ENCODE assay signal across 8 mouse cellular contexts in the genomic region with DNA sequence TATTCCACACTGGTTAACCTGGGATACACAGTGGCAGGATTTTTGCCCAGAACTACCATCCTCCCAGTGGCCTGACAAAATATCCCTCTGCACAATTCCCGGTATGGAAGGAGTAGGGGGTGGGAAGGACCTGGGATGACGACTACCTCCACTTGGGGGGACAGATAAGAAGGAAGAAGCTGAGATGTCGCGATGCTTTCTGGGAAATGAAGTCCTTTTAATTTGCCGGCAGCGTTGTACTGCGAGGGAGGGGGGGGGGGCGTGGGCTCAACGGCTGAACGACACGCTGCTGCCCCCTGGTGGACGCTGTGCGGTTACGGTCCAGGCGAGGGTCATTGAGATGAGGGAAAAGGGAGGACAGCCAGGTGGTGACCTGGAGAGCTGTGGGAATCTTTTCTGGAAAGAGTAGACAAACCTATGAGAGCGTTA. TPM values are rescaled to one million over a fixed set of nuclear protein-coding genes. Genes with fewer than 3 reads are reported as not detected.
DNase-seq lines count a peak whose midpoint lies in the region; ATAC-seq and TF ChIP-seq lines count a peak whose summit lies in the region.

No protein-coding gene starts in this region.

- peak; percentile 92 for DNase-seq in ES-CJ7 (ENCODE audit: low read depth, low spot score)
- DNase-seq in kidney, postnatal 10 days, result peak; percentile 89
- peak; percentile 65 to 81 for DNase-seq in lung, adult 18-20 months
- peak; percentile 61 for DNase-seq in testis, postnatal 14 days (ENCODE audit: low spot score)

- H3K4me3 ChIP-seq in bone marrow macrophage, adult 2 months (ENCODE audit: insufficient read depth, low read length), result peak overlapping the region; percentile 14; the same call in 1 of the 2 replicates
- H3K4me3 ChIP-seq in embryonic facial prominence, embryonic 13.5 days, result peak overlapping the region; percentile 27
- 0 out of 4 replicates have a peak overlapping the region, but pooled peaks of 1 of the 2 experiments have one; percentile 11 for H3K4me3 ChIP-seq in heart, embryonic 14.5 days (ENCODE audit: control insufficient read depth in 1 of 2, insufficient read depth in 1 of 2, low read depth in 1 of 2, low read length in 2 of 2)
- peak overlapping the region; percentile 17; the same call in 1 of the 2 replicates for H3K4me3 ChIP-seq in neural tube, embryonic 14.5 days (ENCODE audit: low read depth, low read length)

- H3K9me3 ChIP-seq in embryonic facial prominence, embryonic 13.5 days, result no peaks in the 10 kb centered on the region
- no peaks in the 10 kb centered on the region for H3K9me3 ChIP-seq in heart, embryonic 14.5 days (ENCODE audit: control insufficient read depth, low read length)
- H3K9me3 ChIP-seq in neural tube, embryonic 14.5 days (ENCODE audit: control insufficient read depth, low read length), result no peaks in the 10 kb centered on the region

- no peak for ATAC-seq in embryonic facial prominence, embryonic 13.5 days (ENCODE audit: insufficient number of reproducible peaks, insufficient read depth, low FRiP score, low TSS enrichment, low read depth)
- peak; percentile 37 for ATAC-seq in heart, embryonic 14.5 days (ENCODE audit: insufficient number of reproducible peaks, insufficient read depth, low FRiP score, low read depth)
- ATAC-seq in neural tube, embryonic 14.5 days (ENCODE audit: low read depth), result peak; percentile 77

- TF ChIP-seq CTCF in bone marrow macrophage, adult 2 months (IDR thresholded peaks at IDR 0.05; ENCODE audit: low read depth, low read length), result peak; percentile 78

- H3K27me3 ChIP-seq in embryonic facial prominence, embryonic 13.5 days, result no peaks in the 10 kb centered on the region
- H3K27me3 ChIP-seq in heart, embryonic 14.5 days (ENCODE audit: control insufficient read depth, insufficient read depth, low read length), result no peaks in the 10 kb centered on the region
- H3K27me3 ChIP-seq in neural tube, embryonic 14.5 days (ENCODE audit: control insufficient read depth, insufficient read depth, low read length), result no peaks in the 10 kb centered on the region

- peaks cover 13% of the 10 kb centered on the region for H3K4me1 ChIP-seq in bone marrow macrophage, adult 2 months (ENCODE audit: control insufficient read depth, insufficient read depth, low read length)
- H3K4me1 ChIP-seq in embryonic facial prominence, embryonic 13.5 days, result peaks cover 10% of the 10 kb centered on the region
- H3K4me1 ChIP-seq in heart, embryonic 14.5 days (ENCODE audit: control insufficient read depth in 2 of 2, insufficient read depth in 2 of 2, low read length in 2 of 2), result peaks cover 5 to 7% of the 10 kb centered on the region in 2 experiments
- H3K4me1 ChIP-seq in neural tube, embryonic 14.5 days (ENCODE audit: control insufficient read depth, insufficient read depth, low read length), result peaks cover 6% of the 10 kb centered on the region; the same call in 1 of the 2 replicates

- no peaks in the 10 kb centered on the region for H3K36me3 ChIP-seq in embryonic facial prominence, embryonic 13.5 days
- no peaks in the 10 kb centered on the region for H3K36me3 ChIP-seq in heart, embryonic 14.5 days (ENCODE audit: control insufficient read depth, insufficient read depth, low read length)
- H3K36me3 ChIP-seq in neural tube, embryonic 14.5 days (ENCODE audit: control insufficient read depth, insufficient read depth, low read length), result no peaks in the 10 kb centered on the region

- no peak for TF ChIP-seq POLR2A in bone marrow macrophage, adult 2 months (IDR thresholded peaks at IDR 0.05; ENCODE audit: borderline replicate concordance, low read depth, low read length)

- peak overlapping the region; percentile 51; the same call in 1 of the 2 replicates for H3K9ac ChIP-seq in embryonic facial prominence, embryonic 13.5 days
- H3K9ac ChIP-seq in heart, embryonic 14.5 days (ENCODE audit: low read length), result 0 out of 2 replicates have a peak overlapping the region, but pooled peaks have one; percentile 21
- no peak overlapping the region; the same call in 1 of the 2 replicates for H3K9ac ChIP-seq in neural tube, embryonic 14.5 days (replicated peaks; ENCODE audit: low read depth, low read length)

- WGBS in embryonic facial prominence, embryonic 13.5 days, result under 1% methylated on average over 16 of the region's 16 CpGs
- WGBS in heart, embryonic 14.5 days, result under 1% methylated on average over 15 of the region's 16 CpGs
- WGBS in neural tube, embryonic 14.5 days, result 1% methylated on average over 16 of the region's 16 CpGs

- H3K27ac ChIP-seq in bone marrow macrophage, adult 2 months (ENCODE audit: insufficient read depth, low read depth, low read length), result no peak overlapping the region
- H3K27ac ChIP-seq in embryonic facial prominence, embryonic 13.5 days, result no peak overlapping the region
- no peak overlapping the region for H3K27ac ChIP-seq in heart, embryonic 14.5 days (replicated peaks in 1 of 2; ENCODE audit: control insufficient read depth in 1 of 2, insufficient read depth in 1 of 2, low read depth in 2 of 2, low read length in 2 of 2)
- peak overlapping the region; percentile 62 for H3K27ac ChIP-seq in neural tube, embryonic 14.5 days (ENCODE audit: low read depth, low read length)

- peak overlapping the region; percentile 52 for H3K4me2 ChIP-seq in embryonic facial prominence, embryonic 13.5 days
- peak overlapping the region; percentile 58 for H3K4me2 ChIP-seq in heart, embryonic 14.5 days (ENCODE audit: low read length)
- H3K4me2 ChIP-seq in neural tube, embryonic 14.5 days (ENCODE audit: low read depth, low read length), result peak overlapping the region; percentile 44

RNA-seq across cellular contexts. Expression of a gene that starts 15.0 kb away (rescaled TPM):
- 47.6 and 50.3 TPM in 2 replicates for polyA plus RNA-seq in bone marrow macrophage, adult 2 months (2012; ENCODE audit: insufficient read depth, insufficient read length, missing spikeins)
- polyA plus RNA-seq in embryonic facial prominence, embryonic 13.5 days (2015; fragmentation: Nextera tagmentation; extraction: Ambion mirVana), result 180 and 201 TPM in 2 replicates
- polyA plus RNA-seq in heart, embryonic 14.5 days (2014; fragmentation: Nextera tagmentation; extraction: Ambion mirVana), result 126 and 145 TPM in 2 replicates
- polyA plus RNA-seq in neural tube, embryonic 14.5 days (2014; fragmentation: Nextera tagmentation; extraction: Ambion mirVana), result 176 and 217 TPM in 2 replicates

RNA-seq across cellular contexts. Expression of a gene that starts 15.3 kb away (rescaled TPM):
- polyA plus RNA-seq in bone marrow macrophage, adult 2 months (2012; ENCODE audit: insufficient read depth, insufficient read length, missing spikeins), result 83.3 and 108 TPM in 2 replicates
- polyA plus RNA-seq in embryonic facial prominence, embryonic 13.5 days (2015; fragmentation: Nextera tagmentation; extraction: Ambion mirVana), result 213 and 214 TPM in 2 replicates
- polyA plus RNA-seq in heart, embryonic 14.5 days (2014; fragmentation: Nextera tagmentation; extraction: Ambion mirVana), result 137 and 144 TPM in 2 replicates
- polyA plus RNA-seq in neural tube, embryonic 14.5 days (2014; fragmentation: Nextera tagmentation; extraction: Ambion mirVana), result 402 and 413 TPM in 2 replicates

RNA-seq across cellular contexts. Expression of a gene that starts 18.1 kb away (rescaled TPM):
- 501 and 572 TPM in 2 replicates for polyA plus RNA-seq in bone marrow macrophage, adult 2 months (2012; ENCODE audit: insufficient read depth, insufficient read length, missing spikeins)
- 92.0 and 110 TPM in 2 replicates for polyA plus RNA-seq in embryonic facial prominence, embryonic 13.5 days (2015; fragmentation: Nextera tagmentation; extraction: Ambion mirVana)
- 63.0 and 73.7 TPM in 2 replicates for polyA plus RNA-seq in heart, embryonic 14.5 days (2014; fragmentation: Nextera tagmentation; extraction: Ambion mirVana)
- 61.7 and 63.1 TPM in 2 replicates for polyA plus RNA-seq in neural tube, embryonic 14.5 days (2014; fragmentation: Nextera tagmentation; extraction: Ambion mirVana)

RNA-seq across cellular contexts. Expression of a gene that starts 18.8 kb away (rescaled TPM):
- polyA plus RNA-seq in bone marrow macrophage, adult 2 months (2012; ENCODE audit: insufficient read depth, insufficient read length, missing spikeins), result not detected in 2 replicates
- 0.30 TPM in 1 of 2 replicates, not detected in the other for polyA plus RNA-seq in embryonic facial prominence, embryonic 13.5 days (2015; fragmentation: Nextera tagmentation; extraction: Ambion mirVana)
- not detected in 2 replicates for polyA plus RNA-seq in heart, embryonic 14.5 days (2014; fragmentation: Nextera tagmentation; extraction: Ambion mirVana)
- polyA plus RNA-seq in neural tube, embryonic 14.5 days (2014; fragmentation: Nextera tagmentation; extraction: Ambion mirVana), result not detected in 2 replicates

RNA-seq across cellular contexts. Expression of a gene that starts 32.8 kb away (rescaled TPM):
- 8.0 and 14.3 TPM in 2 replicates for polyA plus RNA-seq in bone marrow macrophage, adult 2 months (2012; ENCODE audit: insufficient read depth, insufficient read length, missing spikeins)
- polyA plus RNA-seq in embryonic facial prominence, embryonic 13.5 days (2015; fragmentation: Nextera tagmentation; extraction: Ambion mirVana), result 3.7 and 4.7 TPM in 2 replicates
- 544 and 589 TPM in 2 replicates for polyA plus RNA-seq in heart, embryonic 14.5 days (2014; fragmentation: Nextera tagmentation; extraction: Ambion mirVana)
- 4.7 and 5.9 TPM in 2 replicates for polyA plus RNA-seq in neural tube, embryonic 14.5 days (2014; fragmentation: Nextera tagmentation; extraction: Ambion mirVana)
